Mouse (Mus musculus) limb, embryonic 11.5 days (tissue): ENCODE results near the gene Emilin2. TPM values are rescaled to one million over a fixed set of nuclear protein-coding genes. Genes with fewer than 3 reads are reported as not detected.

Source experiments
- ATAC-seq: fragments of 200-750 bp; cut with Nextera tagmentation; 2 replicates; pipeline ENCODE4 v1.8.0; 2017; ENCODE audit warnings: low read depth; ENCODE audit not compliant: insufficient number of reproducible peaks, low FRiP score, low TSS enrichment
- DNase-seq: peaks from one replicate; pipeline ENCODE4 v3.0.0-alpha.2; 2015; ENCODE audit warnings: low spot score
- H3K27ac ChIP-seq: fragments of 300-500 bp; sonication (generic); replicated peaks from 2 replicates; pipeline ENCODE4 v1.5.1; 2014; ENCODE audit warnings: low read depth, mild to moderate bottlenecking, low read length
- H3K27me3 ChIP-seq: fragments of 300-500 bp; sonication (generic); 2 replicates; pipeline ENCODE4 v1.6.1; 2014; ENCODE audit warnings: mild to moderate bottlenecking, low read length, mixed read lengths; ENCODE audit not compliant: control insufficient read depth, insufficient read depth
- H3K36me3 ChIP-seq: fragments of 300-500 bp; sonication (generic); 2 replicates; pipeline ENCODE4 v1.6.1; 2014; ENCODE audit warnings: mild to moderate bottlenecking, low read length, moderate library complexity, mixed read lengths; ENCODE audit not compliant: control insufficient read depth, insufficient read depth
- H3K4me1 ChIP-seq: fragments of 300-500 bp; sonication (generic); 2 replicates; pipeline ENCODE4 v1.6.1; 2014; ENCODE audit warnings: low read length, mixed read lengths; ENCODE audit not compliant: control insufficient read depth, insufficient read depth
- H3K4me2 ChIP-seq: fragments of 300-500 bp; sonication (generic); 2 replicates; pipeline ENCODE4 v1.6.1; 2014; ENCODE audit warnings: low read depth, mild to moderate bottlenecking, moderate library complexity; ENCODE audit not compliant: severe bottlenecking
- H3K4me3 ChIP-seq: fragments of 300-500 bp; sonication (generic); 2 replicates; pipeline ENCODE4 v1.5.1; 2014; ENCODE audit warnings: low read depth, low read length
- H3K9ac ChIP-seq: fragments of 300-500 bp; sonication (generic); 2 replicates; pipeline ENCODE4 v1.6.1; 2014; ENCODE audit warnings: mild to moderate bottlenecking, low read length
- H3K9me3 ChIP-seq: fragments of 300-500 bp; sonication (generic); 2 replicates; pipeline ENCODE4 v1.6.1; 2016; ENCODE audit warnings: low read length; ENCODE audit not compliant: control insufficient read depth
- WGBS: fragments of 180-500 bp; shearing (Covaris S2); extraction: QIAGEN DNeasy Blood & Tissue Kit; methylation state at CpG from one replicate; pipeline ENCODE4 v1.1.7; 2014; 5-methylcytosine and 5-hydroxymethylcytosine counted together
- polyA plus RNA-seq: library from polyadenylated mRNA; unstranded; fragments of >200 nt; fragmentation: Nextera tagmentation; extraction: Ambion mirVana; gene quantifications from 2 replicates; pipeline ENCODE4 v1.2.1, GENCODE M21; 2014

Gene Emilin2
- polyA plus RNA-seq, 1 experiment from 2014 or later, result 15.8 TPM

DNA sequence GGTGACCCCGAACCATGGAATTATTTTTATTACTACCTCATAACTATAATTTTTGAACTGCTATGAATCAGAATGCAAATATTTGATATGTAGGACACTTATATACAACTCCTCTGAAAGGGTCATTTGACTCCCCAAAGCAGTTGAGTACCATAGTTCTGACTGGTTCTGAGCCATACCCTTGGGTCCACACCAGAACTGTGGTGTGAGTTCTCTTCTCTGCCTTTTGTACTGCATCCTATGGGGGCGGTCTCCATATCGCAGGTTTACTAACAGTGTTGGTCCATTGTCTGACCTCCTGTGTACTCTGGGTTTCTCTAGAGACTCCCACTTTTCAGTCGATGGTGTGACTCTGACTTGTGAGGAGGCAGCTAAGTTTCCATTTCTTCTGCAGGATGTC, 65.8 kb downstream of the Emilin2 start:
- WGBS, result 92% methylated on average over 4 of the region's 4 CpGs
- Histone ChIP-seq H3K27ac (no peak overlapping the region), H3K36me3 (peaks cover 26% of the 10 kb centered on the region), H3K9ac (no peak overlapping the region), H3K9me3 (no peaks in the 10 kb centered on the region), H3K4me2 (no peak overlapping the region), H3K4me1 (peaks cover 10% of the 10 kb centered on the region), H3K27me3 (no peaks in the 10 kb centered on the region), H3K4me3 (no peak overlapping the region)
- DNase-seq (no peak), ATAC-seq (no peak)

DNA sequence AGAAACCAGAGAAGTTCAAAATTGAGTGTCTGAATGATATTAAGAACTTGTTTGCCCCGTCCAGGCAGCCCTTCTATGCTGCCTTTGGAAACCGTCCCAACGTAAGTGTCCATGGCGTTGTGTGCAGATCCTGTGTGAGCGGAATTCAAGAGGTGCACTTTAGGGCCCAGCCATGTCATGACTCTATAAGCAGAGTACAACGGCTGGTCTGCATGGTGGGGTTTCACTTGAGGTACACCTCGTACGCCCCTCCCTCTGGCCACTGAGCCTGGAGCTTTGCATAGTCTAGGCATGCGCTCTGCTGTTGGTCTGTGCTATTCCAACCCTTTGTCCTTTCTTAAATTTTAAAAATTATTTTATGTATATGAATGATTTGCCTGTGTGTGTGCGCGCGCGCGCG, 66.6 kb downstream of the Emilin2 start:
- H3K9me3 ChIP-seq, result no peaks in the 10 kb centered on the region
- no peak overlapping the region for H3K27ac ChIP-seq
- DNase-seq, result no peak

DNA sequence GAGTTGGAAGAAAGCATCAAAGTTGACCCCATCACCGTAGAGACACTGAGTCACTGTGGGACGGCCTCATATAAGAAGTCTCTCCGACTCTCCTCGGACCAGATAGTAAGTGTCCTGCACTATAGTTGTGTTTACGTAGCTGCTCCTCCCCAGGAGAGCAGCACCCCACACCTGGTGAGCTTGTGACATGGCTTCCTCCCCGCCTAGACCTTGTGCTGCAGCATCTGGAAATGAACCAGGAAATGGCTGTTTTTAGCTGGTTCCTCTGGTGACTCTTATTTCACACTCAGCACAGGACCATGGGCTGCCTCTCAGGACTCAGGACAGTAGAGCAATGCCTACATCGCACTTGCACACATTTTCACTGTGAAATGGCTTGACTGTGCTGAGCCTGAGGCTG, 69.1 kb downstream of the Emilin2 start:
- WGBS, result 95% methylated on average over 7 of the region's 7 CpGs
- Histone ChIP-seq H3K36me3 (peaks cover 26% of the 10 kb centered on the region), H3K9ac (no peak overlapping the region), H3K27ac (no peak overlapping the region), H3K9me3 (no peaks in the 10 kb centered on the region), H3K27me3 (no peaks in the 10 kb centered on the region), H3K4me1 (no peaks in the 10 kb centered on the region), H3K4me3 (no peak overlapping the region), H3K4me2 (no peak overlapping the region)
- ATAC-seq (no peak), DNase-seq (no peak)

More for the DNA sequence above, 66.6 kb downstream of the Emilin2 start:
- Histone ChIP-seq H3K4me2 (no peak overlapping the region), H3K27me3 (no peaks in the 10 kb centered on the region), H3K9ac (no peak overlapping the region), H3K36me3 (peaks cover 26% of the 10 kb centered on the region), H3K4me1 (0 out of 2 replicates have a peak, but pooled peaks cover 5% of the 10 kb centered on the region), H3K4me3 (no peak overlapping the region)
- ATAC-seq, result no peak
- WGBS, result 97% methylated on average over 15 of the region's 15 CpGs

DNA sequence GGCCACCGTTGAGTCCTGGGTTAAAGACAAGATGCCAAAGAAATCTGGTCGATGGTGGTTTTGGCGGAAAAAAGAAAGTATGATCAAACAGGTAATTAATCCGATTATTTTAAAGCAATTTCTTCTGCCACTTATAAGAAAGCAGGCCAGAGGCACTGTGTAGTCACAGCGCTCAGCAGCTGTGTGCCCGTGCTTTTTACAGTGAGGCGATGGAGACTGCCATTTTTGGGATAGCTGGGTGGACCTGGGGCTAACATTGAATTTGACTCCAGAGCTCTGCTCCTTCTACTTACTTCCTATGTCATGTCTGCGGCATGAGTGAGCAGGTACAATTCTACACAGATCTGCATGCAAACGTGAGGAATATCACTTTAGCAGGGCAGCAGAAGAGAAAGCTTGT, 71.0 kb downstream of the Emilin2 start:
- Histone ChIP-seq H3K9ac (no peak overlapping the region), H3K9me3 (no peaks in the 10 kb centered on the region), H3K4me2 (no peak overlapping the region), H3K4me3 (no peak overlapping the region), H3K36me3 (peaks cover 19% of the 10 kb centered on the region), H3K4me1 (no peaks in the 10 kb centered on the region), H3K27ac (no peak overlapping the region), H3K27me3 (no peaks in the 10 kb centered on the region)
- WGBS, result 92% methylated on average over 9 of the region's 9 CpGs
- ATAC-seq (no peak), DNase-seq (no peak)

DNA sequence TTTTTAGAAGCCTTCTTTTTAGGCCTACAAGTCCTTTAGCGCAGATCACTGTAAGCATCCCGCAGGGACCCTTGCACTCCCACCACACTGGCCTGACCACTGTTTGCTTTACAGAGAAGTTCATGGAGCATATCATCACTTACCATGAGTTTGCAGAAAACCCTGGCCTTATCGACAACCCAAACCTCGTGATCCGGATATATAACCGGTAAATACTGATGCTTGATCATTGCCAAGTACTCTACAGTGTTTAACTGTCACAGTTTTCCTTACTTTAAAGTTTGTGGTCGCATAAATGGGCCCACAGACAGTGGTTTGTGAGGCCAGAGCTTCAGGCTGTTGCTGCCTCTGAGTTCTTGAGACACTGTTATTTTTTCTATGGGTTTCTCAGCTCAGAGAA, 73.3 kb downstream of the Emilin2 start:
- DNase-seq (no peak), ATAC-seq (no peak)
- Histone ChIP-seq H3K4me1 (no peaks in the 10 kb centered on the region), H3K27ac (no peak overlapping the region), H3K27me3 (no peaks in the 10 kb centered on the region), H3K4me2 (no peak overlapping the region), H3K4me3 (no peak overlapping the region), H3K9ac (no peak overlapping the region), H3K36me3 (peaks cover 14% of the 10 kb centered on the region), H3K9me3 (no peaks in the 10 kb centered on the region)
- 90% methylated on average over 7 of the region's 7 CpGs for WGBS

DNA sequence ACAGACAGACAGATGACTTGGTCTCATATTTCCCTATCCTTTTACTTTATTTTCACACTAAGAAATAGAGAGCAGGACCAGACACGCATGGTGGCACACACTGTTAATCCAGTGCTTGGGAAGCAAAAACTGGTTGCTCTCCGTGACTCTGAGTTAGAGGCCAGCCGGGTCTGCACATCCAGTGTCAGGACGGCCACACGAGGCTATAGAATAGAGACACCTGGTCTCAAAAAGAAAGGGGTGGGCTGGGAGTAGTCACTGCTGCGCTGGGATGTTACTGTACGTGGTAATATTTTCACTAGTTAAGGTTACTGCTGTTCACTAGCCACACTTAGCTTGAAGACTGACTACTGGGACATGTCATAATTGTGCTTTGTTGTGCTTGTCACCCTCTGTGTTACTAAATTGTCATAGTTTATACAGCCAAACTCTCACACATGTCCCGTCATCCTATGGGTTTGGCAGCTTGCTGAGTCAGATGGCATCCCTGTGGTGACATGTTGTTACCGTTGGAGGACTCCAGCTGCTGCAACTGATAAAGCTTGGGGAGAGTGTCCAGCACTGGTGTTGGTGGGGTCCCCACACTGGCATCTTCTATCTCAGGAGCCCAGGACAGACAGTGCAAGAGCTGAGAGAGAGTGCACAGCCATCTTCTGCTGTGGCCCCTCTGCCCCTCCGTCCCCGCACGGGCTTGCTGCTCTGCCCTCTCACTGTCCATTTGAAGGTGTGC, 76.4 kb downstream of the Emilin2 start:
- Histone ChIP-seq H3K36me3 (peaks cover 7% of the 10 kb centered on the region; the same call in 1 of the 2 replicates), H3K4me2 (no peak overlapping the region), H3K9me3 (no peaks in the 10 kb centered on the region), H3K9ac (no peak overlapping the region), H3K27me3 (no peaks in the 10 kb centered on the region), H3K4me1 (no peaks in the 10 kb centered on the region), H3K4me3 (no peak overlapping the region), H3K27ac (no peak overlapping the region)
- DNase-seq (no peak), ATAC-seq (no peak)
- WGBS, result 89% methylated on average over 12 of the region's 12 CpGs

DNA sequence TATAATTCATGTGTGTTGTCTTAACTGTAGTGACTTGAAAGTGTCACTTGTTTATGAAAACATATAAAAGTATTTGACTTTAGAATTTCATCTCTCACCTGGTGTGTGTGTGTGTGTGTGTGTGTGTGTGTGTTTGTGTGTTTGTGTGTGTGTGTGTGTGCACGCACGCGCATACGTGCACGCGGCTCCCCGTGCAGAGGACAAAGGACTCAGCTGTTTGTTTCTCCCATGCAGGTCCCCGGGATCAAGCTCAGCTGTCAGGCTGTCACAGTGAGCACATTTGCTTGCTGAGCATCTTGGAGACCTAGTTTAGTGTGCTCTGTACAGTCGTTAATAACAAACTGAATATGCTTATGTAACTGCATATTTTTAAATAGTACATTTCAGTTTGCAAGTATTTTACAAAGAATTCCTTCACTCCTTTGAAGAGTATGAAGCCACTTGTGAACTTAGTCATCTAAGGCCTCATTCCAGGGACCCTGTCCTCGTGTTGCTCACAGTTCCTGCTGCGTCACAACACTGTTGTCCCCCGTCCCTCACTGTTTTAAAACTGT, 77.7 kb downstream of the Emilin2 start:
- WGBS, result 94% methylated on average over 12 of the region's 12 CpGs
- H3K27ac ChIP-seq, result no peak overlapping the region
- no peak overlapping the region for H3K4me3 ChIP-seq
- DNase-seq (no peak), ATAC-seq (no peak)
- no peak overlapping the region for H3K9ac ChIP-seq
- H3K36me3 ChIP-seq, result peaks cover 7% of the 10 kb centered on the region; the same call in 1 of the 2 replicates
- no peak overlapping the region for H3K4me2 ChIP-seq
- no peaks in the 10 kb centered on the region for H3K27me3 ChIP-seq
- H3K9me3 ChIP-seq, result no peaks in the 10 kb centered on the region
- no peaks in the 10 kb centered on the region for H3K4me1 ChIP-seq

DNA sequence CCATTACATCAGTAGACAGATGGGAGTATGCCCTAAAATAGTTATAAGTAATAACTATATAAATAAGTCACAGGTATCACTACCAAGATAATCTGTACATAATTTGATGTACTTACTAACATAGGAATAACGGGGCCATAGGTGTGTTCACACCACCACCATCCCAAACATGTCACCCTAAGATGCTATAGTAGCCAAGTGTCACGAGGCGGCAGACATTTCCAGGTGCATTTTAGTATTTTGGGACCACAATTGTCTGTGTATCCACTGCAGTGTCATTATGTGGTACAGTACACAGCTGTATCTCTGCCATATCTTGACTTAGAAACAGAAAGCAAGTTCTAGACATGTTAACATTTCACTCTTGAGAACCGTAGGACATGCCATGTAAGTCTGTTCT, 78.6 kb downstream of the Emilin2 start:
- ATAC-seq, result no peak
- H3K27me3 ChIP-seq, result no peaks in the 10 kb centered on the region
- no peaks in the 10 kb centered on the region for H3K9me3 ChIP-seq
- no peak overlapping the region for H3K9ac ChIP-seq
- no peak overlapping the region for H3K4me2 ChIP-seq
- peaks cover 5% of the 10 kb centered on the region; the same call in 1 of the 2 replicates for H3K36me3 ChIP-seq
- no peak overlapping the region for H3K4me3 ChIP-seq
- WGBS, result 93% methylated on average over 4 of the region's 4 CpGs
- H3K4me1 ChIP-seq, result no peaks in the 10 kb centered on the region
- no peak overlapping the region for H3K27ac ChIP-seq
- no peak for DNase-seq
